Mouse (Mus musculus) ES-E14 (cell line): ENCODE measurements around the gene Snrnp35. TPM values are rescaled to one million over a fixed set of nuclear protein-coding genes. Genes with fewer than 3 reads are reported as not detected.

Source experiments
- DNase-seq: peaks from one replicate; pipeline ENCODE4 v3.0.0-alpha.2; 2013; ENCODE audit warnings: low read depth, low spot score
- H3K27ac ChIP-seq: 2 replicates; pipeline ENCODE4 v1.5.1; 2012; ENCODE audit warnings: low read depth, mild to moderate bottlenecking, low read length, moderate library complexity, mixed read lengths; ENCODE audit not compliant: poor library complexity, insufficient read depth, severe bottlenecking
- H3K36me3 ChIP-seq: 2 replicates; pipeline ENCODE4 v1.6.1; 2012; ENCODE audit warnings: mild to moderate bottlenecking, low read length, moderate library complexity, mixed read lengths; ENCODE audit not compliant: control insufficient read depth, poor library complexity, insufficient read depth, severe bottlenecking
- H3K4me1 ChIP-seq, 2 experiments: fragments of 150-350 bp in 1 of 2; sonication (generic) in 1 of 2; 2 replicates each; pipeline ENCODE4 v1.6.1; 2012; ENCODE audit warnings: low read length in 2 of 2, mild to moderate bottlenecking in 1 of 2, mixed read lengths in 1 of 2; ENCODE audit not compliant: control insufficient read depth in 2 of 2, insufficient read depth in 2 of 2, poor library complexity in 1 of 2
- H3K4me3 ChIP-seq, 2 experiments: fragments of 150-350 bp in 1 of 2; sonication (generic) in 1 of 2; 2 replicates each; pipeline ENCODE4 v1.5.1; 2012; ENCODE audit warnings: low read length in 2 of 2, low read depth in 1 of 2, mild to moderate bottlenecking in 1 of 2, mixed read lengths in 1 of 2; ENCODE audit not compliant: insufficient read depth in 1 of 2, poor library complexity in 1 of 2, severe bottlenecking in 1 of 2
- H3K9ac ChIP-seq: 2 replicates; pipeline ENCODE4 v1.6.1; 2012; ENCODE audit warnings: low read depth, mild to moderate bottlenecking, low read length, mixed read lengths; ENCODE audit not compliant: poor library complexity, insufficient read depth, severe bottlenecking
- H3K9me3 ChIP-seq: fragments of 150-350 bp; sonication (generic); 2 replicates; pipeline ENCODE4 v1.6.1; 2012; ENCODE audit warnings: low read depth, mild to moderate bottlenecking, low read length; ENCODE audit not compliant: control insufficient read depth, insufficient read depth
- CHD2 ChIP-seq: IDR thresholded peaks from 2 replicates; pipeline ENCODE4 v1.6.1; 2014; ENCODE audit warnings: mild to moderate bottlenecking, low read depth, low read length, inconsistent platforms
- HCFC1 ChIP-seq: IDR thresholded peaks from 2 replicates; pipeline ENCODE4 v1.6.1; 2012; ENCODE audit warnings: low read length, inconsistent platforms, borderline replicate concordance; ENCODE audit not compliant: insufficient read depth
- MAFK ChIP-seq: IDR thresholded peaks from 2 replicates; pipeline ENCODE4 v1.6.1; 2014; ENCODE audit warnings: mild to moderate bottlenecking, low read depth, low read length, inconsistent platforms; ENCODE audit not compliant: insufficient read depth
- ZC3H11A ChIP-seq: IDR thresholded peaks from 2 replicates; pipeline ENCODE4 v1.6.1; 2012; ENCODE audit warnings: low read depth, mild to moderate bottlenecking, inconsistent platforms, low read length, borderline replicate concordance
- ZNF384 ChIP-seq: IDR thresholded peaks from 2 replicates; pipeline ENCODE4 v1.6.1; 2012; ENCODE audit warnings: low read depth, low read length, inconsistent platforms
- in situ Hi-C, 2 experiments: fragments of 600-800 bp; cut with MboI; formaldehyde crosslinking; loops; one replicate each; pipeline ENCODE4 v1.15.1; 2025; ENCODE audit warnings: low sequenced_read_pairs in 2 of 2, inconsistent platforms in 1 of 2; ENCODE audit not compliant: unreplicated experiment in 2 of 2
- total RNA-seq: library from RNA; depleted of rRNA; stranded (reverse); fragments of 300-350 nt; gene quantifications from 2 replicates; pipeline ENCODE4 v1.2.3, GENCODE M21; 2012

The Snrnp35 gene
- total RNA-seq, 1 experiment: 10.6 TPM

DNA sequence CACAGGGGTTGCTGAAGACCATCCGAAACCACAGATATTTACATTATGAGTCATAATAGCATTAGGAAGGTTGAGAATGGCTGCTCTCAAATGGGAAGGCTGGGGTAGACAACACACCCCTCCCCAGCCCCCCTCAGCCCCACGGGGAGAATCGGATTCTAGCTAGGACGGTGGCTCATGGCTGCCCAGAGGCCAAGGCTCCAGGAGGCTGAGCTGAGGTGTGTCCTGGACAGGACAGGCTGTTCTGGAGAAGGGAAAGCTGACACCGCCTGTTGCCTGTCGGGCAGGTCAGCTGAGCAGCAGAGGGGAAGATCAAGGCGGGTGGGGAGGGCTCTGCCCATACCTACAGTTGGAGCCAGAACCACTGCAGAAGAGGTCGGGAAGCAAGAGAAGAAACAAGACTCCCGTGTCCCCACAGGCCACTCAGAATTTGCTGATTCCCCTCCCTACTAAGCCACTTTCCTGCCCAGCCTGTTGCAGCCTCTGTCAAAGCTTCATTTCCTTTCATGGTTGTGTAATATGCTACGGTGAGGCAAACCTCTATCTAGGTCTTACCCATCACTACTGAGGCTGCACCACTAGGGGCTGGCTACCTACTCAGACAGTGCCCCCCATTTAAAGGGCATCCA is 23.9 kb downstream of the Snrnp35 start:
- no peak for TF ChIP-seq CHD2
- no peak for TF ChIP-seq ZNF384
- no peak for TF ChIP-seq HCFC1
- no peak for TF ChIP-seq ZC3H11A
- no peak for TF ChIP-seq MAFK
- Histone ChIP-seq H3K4me3 (no peak overlapping the region), H3K4me1 (peaks cover 0 to 8% of the 10 kb centered on the region in 2 experiments; a peak in 2 of 4 replicates), H3K9ac (no peak overlapping the region), H3K36me3 (peaks cover 2% of the 10 kb centered on the region; the same call in 1 of the 2 replicates), H3K27ac (no peak overlapping the region), H3K9me3 (no peaks in the 10 kb centered on the region)
- in situ Hi-C loops: no loop called here
- no peak for DNase-seq

- Histone ChIP-seq H3K4me3 (no peak overlapping the region), H3K36me3 (0 out of 2 replicates have a peak, but pooled peaks cover under 1% of the 10 kb centered on the region), H3K9ac (no peak overlapping the region), H3K27ac (no peak overlapping the region), H3K4me1 (peaks cover 0 to 5% of the 10 kb centered on the region in 2 experiments; a peak in 2 of 4 replicates), H3K9me3 (no peaks in the 10 kb centered on the region)
- in situ Hi-C loops: no loop called here
- TF ChIP-seq ZC3H11A (no peak), ZNF384 (no peak), MAFK (no peak), CHD2 (no peak), HCFC1 (no peak)
- no peak for DNase-seq
These were observed 26.3 kb downstream of the Snrnp35 start for GRCm38 (mm10) chr5:124509200-124509599.

DNA sequence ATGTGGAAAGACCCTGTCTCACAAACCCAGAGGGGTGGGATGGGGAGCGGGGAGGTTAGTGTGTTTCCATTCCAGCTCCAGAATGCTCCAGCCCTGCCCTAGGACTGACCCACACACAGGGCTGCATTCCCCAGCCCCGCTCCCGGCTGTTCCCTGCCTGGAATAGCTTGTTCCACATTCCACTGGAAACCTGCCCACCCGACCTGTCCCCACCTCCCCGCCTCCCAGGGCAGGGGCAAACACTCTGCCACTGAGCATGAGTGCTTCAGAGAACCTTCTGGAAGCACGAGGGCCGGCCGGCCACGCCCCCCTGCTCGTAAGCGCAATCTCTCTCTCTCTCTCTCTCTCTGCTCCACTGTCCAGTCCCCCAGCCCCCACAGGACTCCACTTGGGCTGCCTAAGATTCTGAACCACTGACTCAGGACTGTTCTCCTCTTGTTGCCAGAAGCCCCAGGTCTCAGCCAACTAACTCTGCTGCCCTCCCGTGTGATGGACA is 26.9 kb downstream of the Snrnp35 start:
- Histone ChIP-seq H3K4me1 (peaks cover 0 to 5% of the 10 kb centered on the region in 2 experiments; a peak in 2 of 4 replicates), H3K4me3 (no peak overlapping the region), H3K9ac (no peak overlapping the region), H3K9me3 (no peaks in the 10 kb centered on the region), H3K27ac (no peak overlapping the region), H3K36me3 (peaks cover 3% of the 10 kb centered on the region; the same call in 1 of the 2 replicates)
- in situ Hi-C loops: no loop called here
- TF ChIP-seq MAFK (no peak), ZC3H11A (no peak), HCFC1 (no peak), CHD2 (no peak), ZNF384 (no peak)
- DNase-seq: no peak

DNA sequence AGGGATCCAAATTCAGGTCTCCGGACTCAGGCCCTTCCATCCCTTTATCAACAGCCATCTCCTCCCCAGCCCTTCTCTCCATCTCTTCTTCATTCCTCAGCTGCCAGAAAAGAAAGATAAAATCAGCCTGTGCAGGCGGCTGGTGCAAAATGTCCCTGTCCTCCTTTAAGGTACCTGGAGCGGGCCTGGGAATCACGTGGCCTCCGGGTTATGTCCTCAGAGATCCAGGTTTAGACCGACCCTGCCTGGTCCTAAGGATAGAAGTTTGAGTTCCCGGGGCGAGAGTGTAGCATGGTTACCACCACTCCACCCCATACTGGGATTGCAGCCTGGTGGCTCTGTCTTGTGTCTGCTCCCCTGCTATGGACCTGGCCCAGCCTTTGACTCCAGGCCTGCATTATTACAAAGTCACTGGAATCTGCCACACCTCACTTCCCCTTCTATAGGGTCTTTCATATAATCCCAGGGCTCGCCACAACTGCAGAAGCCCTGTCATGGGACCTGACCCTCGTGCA is 27.7 kb downstream of the Snrnp35 start:
- Histone ChIP-seq H3K9me3 (no peaks in the 10 kb centered on the region), H3K9ac (no peak overlapping the region; the same call in 1 of the 2 replicates), H3K27ac (no peak overlapping the region), H3K4me3 (no peak overlapping the region), H3K36me3 (peaks cover 3% of the 10 kb centered on the region; the same call in 1 of the 2 replicates), H3K4me1 (peaks cover 0 to 5% of the 10 kb centered on the region in 2 experiments; a peak in 2 of 4 replicates)
- TF ChIP-seq MAFK (no peak), HCFC1 (no peak), ZNF384 (no peak), CHD2 (no peak), ZC3H11A (no peak)
- DNase-seq: no peak
- in situ Hi-C loops: no loop called here
